Mouse (Mus musculus) thymus, adult 2 months (tissue): ENCODE measurements around the gene Soat1.

Experiments
- CTCF ChIP-seq: fragments of 200-500 bp; IDR thresholded peaks from 2 replicates; pipeline ENCODE4 v1.5.1; 2012; ENCODE audit warnings: mild to moderate bottlenecking, control low read depth, low read length, moderate library complexity, borderline replicate concordance; ENCODE audit not compliant: control insufficient read depth, poor library complexity, insufficient read depth; ENCODE audit errors: extremely low read depth
- POLR2A ChIP-seq: fragments of 200-500 bp; IDR thresholded peaks from 2 replicates; pipeline ENCODE4 v1.6.1; 2012; ENCODE audit warnings: mild to moderate bottlenecking, low read length, control low read depth, moderate library complexity; ENCODE audit not compliant: control insufficient read depth, poor library complexity, insufficient read depth; ENCODE audit errors: extremely low read depth

DNA sequence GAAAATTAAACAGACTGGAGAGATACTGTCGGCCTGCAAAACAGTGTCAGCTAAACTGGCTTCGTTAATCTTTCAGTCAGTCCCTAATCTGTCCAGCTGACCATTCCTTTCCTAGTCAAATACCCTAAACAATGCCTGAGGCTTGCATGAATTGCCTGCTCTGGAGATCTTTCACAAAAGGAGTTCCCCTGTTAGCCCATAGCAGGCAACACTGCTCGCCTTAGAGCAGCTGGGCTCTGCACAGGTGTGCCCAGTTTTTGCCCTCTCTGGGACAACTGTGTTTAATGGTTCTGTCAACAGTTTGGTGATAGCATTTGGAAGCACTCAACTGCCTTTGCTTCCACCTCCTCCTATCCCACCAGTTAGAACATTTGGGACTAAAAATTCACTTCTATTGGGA is 723 bp upstream of the Soat1 start:
- TF ChIP-seq POLR2A = no peak
- no peak for TF ChIP-seq CTCF
